Mouse (Mus musculus) liver, embryonic 14.5 days (tissue): ENCODE results near the gene Wdr17.

Experiments
- CTCF ChIP-seq: IDR thresholded peaks from 2 replicates; pipeline ENCODE4 v1.5.1; 2016; ENCODE audit warnings: antibody characterized with exemption, low read depth, control low read depth
- EP300 ChIP-seq: IDR thresholded peaks from 2 replicates; pipeline ENCODE4 v1.6.1; 2016; ENCODE audit warnings: antibody characterized with exemption, low read depth

DNA sequence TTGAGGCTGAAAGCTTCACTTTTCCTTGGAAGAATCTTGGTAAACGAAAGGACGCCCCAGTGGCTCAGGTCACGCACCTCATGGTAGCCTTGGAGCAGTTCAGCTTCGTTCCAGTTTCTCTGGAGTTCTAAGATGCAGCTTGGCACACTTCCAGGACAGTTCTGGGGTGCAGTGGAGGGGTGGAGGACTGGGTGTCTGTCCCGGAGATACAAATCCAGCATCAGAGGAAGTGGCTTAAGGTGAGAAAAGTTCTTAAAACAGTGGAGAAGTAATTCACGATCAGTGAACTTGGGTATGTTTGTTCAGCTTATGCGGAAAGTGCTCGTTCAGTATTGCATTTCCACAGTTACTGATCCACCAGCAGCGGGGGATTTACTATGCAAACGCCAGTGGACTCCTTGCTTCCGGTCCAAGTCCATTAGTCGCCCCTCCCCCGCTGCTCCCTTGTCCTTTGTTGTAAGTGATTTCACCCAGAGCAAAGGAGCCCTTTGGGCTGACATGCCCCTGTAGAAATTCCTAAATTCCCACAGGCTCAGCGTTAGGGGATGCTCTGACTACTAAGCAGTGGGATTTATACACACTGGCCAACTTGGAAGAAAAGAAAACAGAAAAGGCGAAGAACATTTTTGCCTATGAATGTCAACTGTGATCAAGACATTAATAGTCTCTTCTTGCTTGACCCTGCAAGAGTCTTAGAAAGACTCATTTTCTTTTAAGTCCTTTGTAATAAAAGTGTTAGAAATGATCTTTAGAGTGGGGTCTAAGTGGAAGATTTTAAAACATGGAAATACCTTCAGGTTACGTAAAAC lies 106.6 kb downstream of the Wdr17 start:
- TF ChIP-seq EP300 (no peak), CTCF (no peak)
